Mouse (Mus musculus) adrenal gland, adult 8-10 months (tissue): ENCODE measurements at regions not wholly inside any gene's neighbourhood (a gene's known extent, or its start where the extent isn't known, plus 50 kb on each side); places are given as distances from the start of the nearest gene placed in this dataset.

Experiments
- DNase-seq: peaks from one replicate; pipeline ENCODE4 v3.0.0; 2022

- DNase-seq: peak; percentile 19
These were observed 74.6 kb upstream of the Fermt1 start for GRCm38 (mm10) chr2:133020173-133020837.

DNA sequence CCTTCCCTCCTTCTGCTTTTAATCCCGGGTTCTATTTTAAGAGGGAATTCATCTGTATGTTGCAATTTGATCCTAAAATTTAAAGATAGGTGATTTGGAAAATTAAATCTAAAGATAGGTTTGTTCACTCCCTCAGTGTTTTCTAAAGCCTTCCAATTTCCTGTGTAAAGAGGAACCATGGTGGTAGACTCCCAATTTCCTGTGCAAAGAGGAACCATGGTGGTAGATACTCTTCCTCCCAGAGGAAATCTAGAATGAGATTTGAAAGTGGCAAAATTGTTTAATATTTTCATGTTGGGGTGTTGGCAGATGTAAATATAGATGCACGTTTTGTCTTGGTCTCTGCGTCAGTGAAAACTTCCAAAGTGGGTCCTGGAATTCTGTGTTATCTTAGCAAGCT lies 75.5 kb upstream of the Fermt1 start:
- no peak for DNase-seq

- DNase-seq: no peak
These were observed 81.3 kb upstream of the Fermt1 start for GRCm38 (mm10) chr2:133027038-133027437.

DNA sequence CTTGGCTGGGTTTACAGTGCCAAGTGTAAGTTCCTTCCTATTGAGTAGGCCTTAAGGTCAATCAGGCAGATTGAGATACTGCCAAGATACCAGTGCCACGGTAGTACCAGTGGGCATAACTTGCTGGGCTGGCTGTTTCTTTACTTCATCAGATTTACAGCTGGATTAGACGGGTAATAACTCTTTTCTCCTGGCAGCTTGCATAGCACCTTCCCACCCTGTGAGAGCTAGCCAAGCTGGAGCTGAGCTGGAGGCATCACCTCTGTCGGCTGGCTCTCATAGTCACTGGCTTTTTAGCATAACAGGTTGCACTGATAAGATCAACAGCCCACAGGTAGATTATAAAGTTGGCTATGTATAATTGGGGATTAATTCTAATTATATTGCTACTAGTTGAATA lies 89.7 kb upstream of the Fermt1 start:
- DNase-seq: no peak

DNA sequence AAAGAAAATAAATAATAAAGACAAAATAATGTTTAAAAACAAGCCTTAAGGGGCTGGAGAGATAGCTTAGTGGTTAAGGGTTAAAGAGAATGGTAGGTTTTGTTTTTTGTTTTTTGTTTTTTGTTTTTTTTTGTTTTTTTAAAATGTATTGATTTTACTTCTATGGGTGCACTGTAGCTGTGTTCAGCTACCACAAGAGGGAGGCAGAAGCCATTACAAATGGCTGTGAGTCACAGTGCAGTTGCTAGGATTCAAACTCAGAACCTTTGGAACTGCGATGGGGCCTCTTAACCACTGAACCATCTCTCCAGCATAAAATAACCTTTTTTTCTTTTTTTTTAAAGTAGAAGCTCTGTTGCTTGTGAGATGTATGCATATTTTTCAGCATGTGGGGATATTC lies 95.0 kb upstream of the Fermt1 start:
- no peak for DNase-seq

DNA sequence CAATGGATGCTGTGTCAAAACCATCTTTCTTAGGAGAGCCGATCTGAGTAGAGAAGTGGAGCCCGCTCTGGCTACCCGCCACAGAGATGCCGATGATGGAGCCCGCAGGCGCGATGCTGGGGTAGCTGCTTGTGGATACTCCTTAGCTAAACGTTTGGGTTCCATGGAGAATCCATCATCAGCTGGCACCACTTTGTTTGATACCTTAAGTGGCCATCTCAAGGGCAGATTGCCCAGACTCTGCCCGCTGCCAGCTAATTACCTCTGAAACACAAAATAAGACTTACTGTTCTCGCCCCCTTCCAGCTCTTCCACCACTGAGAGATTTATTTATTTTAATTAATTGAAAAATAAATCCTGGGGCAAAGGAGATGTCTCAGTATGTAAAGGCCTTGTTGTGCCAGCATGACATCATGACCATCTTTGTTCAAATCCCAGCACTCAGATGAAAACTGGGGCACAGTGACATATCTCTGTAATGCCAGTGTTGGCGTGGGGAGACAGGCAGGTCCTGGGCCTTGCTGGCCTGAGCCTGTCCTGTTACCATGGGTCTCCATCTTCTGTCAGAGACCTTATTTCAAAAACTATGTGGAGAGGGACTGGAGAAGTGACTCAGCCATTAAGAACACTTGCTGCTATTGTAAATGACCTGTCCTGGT lies 132.1 kb upstream of the Fermt1 start:
- DNase-seq: no peak

DNA sequence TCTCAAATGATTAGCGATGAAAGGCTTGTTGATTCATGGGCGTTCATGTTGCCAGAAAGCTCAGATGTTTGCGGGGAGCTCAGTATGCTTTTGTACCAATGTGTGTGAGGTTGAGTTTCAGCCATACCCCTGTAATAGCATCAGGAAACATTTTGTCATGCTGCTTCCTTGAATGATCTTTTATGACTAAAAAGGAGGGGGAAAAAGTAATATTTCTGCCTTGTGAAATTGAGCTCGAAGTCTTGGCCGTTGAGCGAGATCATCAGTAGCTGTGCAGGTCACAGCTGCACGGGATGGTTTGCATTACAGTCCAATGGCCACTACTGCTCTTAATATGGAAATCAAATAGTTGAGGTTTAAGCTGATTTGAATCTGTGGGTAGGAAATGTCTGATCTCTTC lies 145.3 kb upstream of the Fermt1 start:
- no peak for DNase-seq

DNA sequence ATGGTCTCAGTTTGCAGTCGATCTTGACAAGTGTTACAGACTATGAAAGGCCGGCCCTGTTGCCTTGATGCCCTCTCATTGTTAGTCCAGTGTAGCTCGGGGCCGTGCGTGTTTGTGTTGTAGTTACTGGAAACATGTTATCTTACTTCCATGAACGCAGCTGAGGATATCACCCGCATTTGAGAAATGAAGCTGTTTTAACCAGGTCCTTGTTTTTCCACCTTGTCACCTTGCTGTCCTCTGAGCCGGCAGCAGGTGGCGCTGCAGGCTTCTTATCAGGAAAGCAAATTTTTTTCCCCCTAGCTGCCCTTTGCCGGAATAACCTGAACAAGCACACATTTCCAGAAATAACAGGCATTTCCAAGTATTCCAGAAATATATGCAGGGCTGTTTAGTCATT lies 167.9 kb upstream of the Fermt1 start:
- peak; percentile 25 for DNase-seq

GRCm38 (mm10) chr2:133118651-133119050 lies 172.9 kb upstream of the Fermt1 start:
- DNase-seq: peak; percentile 40

- DNase-seq: no peak
These were observed 179.6 kb upstream of the Fermt1 start for GRCm38 (mm10) chr2:133125212-133125801.

- DNase-seq: no peak
These were observed 189.2 kb upstream of the Fermt1 start for GRCm38 (mm10) chr2:133134878-133135277.

DNA sequence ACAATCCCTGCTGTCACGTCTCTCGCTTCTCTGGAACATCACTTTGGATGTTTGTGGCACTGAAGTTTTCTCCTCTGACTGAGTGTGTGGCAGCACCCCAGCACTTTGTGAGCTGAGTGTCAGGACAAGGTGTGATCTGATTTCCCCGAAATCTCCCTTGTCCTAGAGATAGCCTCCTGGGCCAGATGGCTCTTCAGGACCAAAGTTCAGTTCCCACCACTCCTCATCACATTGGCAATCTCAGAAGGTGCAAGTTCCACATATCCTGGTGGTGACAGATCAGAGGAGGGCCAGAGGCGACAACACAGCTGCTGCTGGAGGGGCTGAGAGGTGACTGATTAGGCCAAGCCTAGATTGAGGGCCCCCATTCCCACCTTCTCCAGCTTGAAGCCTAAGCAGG lies 193.2 kb upstream of the Fermt1 start:
- no peak for DNase-seq

DNA sequence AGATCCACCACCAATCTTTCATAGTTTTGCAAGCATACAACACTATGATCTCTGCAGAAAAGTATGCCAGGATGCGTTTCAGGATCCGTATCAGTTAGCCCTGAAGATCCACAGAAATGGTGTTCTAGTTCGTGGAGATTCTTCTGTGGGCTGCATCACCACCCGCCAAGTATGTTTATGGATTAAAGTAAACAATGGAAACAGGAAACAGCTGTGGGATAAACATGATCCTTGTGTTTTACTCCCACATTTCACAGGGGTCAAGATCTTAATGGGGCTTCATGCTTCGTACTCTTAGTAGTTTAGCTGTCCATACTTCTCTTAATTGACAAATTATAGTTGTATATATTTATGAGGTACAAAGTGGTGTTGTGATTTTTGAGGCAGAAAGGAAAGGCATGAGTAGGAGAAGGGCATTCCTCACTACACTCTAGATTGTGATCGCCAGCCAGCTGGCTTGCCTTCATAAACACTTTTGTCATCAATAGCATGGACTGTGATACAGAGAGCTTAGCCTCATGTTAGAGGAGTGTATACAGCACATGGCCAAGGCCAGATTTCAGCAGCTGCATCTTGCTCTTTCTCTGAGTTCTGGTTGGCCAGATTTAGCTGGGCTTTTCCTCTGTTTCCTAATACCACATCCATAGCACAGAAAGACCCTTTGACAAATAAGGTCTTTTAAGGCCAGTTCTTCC lies 195.8 kb upstream of the Fermt1 start:
- no peak for DNase-seq

- DNase-seq: no peak
These were observed 206.8 kb upstream of the Fermt1 start for GRCm38 (mm10) chr2:133152461-133152860.

DNA sequence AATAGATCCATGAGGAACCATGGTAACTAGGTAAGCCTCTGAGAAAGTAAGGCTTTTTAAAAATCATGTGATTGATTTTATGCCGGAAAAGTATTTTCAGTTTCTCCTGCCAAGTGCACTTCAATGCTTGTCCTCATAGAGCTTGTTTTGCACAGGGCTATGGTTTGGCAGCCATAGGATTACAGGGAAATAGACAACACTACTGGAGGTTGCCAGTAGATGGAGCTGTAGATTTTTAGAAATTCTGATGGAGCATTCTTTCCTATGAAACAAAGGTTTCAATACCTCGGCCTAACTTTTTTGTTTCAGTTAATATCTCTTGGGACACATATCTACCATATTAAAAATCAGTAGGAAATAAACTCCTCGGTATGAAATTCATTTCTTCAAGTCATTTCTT lies 210.8 kb upstream of the Fermt1 start:
- no peak for DNase-seq

DNA sequence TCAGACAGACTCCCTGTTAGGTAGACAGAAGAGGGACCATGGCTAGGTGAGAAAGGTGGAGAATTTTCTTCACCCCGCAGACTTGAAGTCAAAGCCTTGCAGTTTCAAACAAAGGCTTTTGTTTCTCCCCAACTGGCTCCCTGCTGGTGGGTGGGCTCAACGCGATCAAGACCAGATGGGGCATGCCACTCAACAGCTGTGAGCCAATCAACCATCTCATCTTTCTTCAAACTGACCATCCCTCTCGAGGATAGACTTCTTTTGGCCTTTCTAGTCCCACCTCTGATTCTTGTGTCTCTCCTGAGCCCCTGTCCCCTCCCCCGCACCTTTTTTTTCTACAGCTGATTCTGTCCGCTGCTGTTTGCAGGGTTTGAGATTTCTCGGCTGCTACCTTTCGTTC lies 212.5 kb upstream of the Fermt1 start:
- DNase-seq: no peak

DNA sequence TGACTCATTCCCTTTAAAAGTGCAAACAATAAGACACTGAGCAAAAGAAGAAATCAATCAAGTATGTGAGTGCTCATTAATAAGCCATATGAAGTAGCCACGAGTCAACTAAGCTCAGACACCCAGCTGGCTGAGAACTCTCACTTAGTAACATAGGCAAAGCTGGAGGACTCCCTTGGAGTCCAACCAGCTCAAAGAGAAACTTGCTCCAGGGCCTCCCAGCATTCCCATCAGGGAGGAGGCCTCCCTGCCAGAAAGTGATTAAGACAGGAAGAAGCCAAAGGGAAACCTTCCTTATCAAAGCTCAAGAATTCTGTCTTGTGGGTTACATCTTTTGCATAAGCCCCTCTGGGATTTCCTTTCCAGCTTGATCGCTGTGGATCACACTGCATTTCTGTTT lies 213.7 kb upstream of the Fermt1 start:
- no peak for DNase-seq

- no peak for DNase-seq
These were observed 230.7 kb upstream of the Fermt1 start for GRCm38 (mm10) chr2:133176411-133176810.

- no peak for DNase-seq
These were observed 235.5 kb upstream of the Fermt1 start for GRCm38 (mm10) chr2:133181216-133181615.

GRCm38 (mm10) chr2:133182920-133183319 lies 237.2 kb upstream of the Fermt1 start:
- DNase-seq: no peak

GRCm38 (mm10) chr2:133204295-133204866 lies 258.7 kb upstream of the Fermt1 start:
- no peak for DNase-seq

GRCm38 (mm10) chr2:133208498-133208897 lies 262.8 kb upstream of the Fermt1 start:
- DNase-seq: no peak
